Mouse (Mus musculus) liver, embryonic 13.5 days (tissue): ENCODE data around the gene Hspa1a. TPM values are rescaled to one million over a fixed set of nuclear protein-coding genes. Genes with fewer than 3 reads are reported as not detected.
"Not testable (repeated sequence)": the region's sequence is repeated elsewhere in the genome, so short reads cannot be mapped to it uniquely, and the experiment has no call there.

Experiments used
- ATAC-seq: fragments of 200-750 bp; cut with Nextera tagmentation; 2 replicates; pipeline ENCODE4 v1.8.0; 2017; ENCODE audit warnings: low read depth, mild to moderate bottlenecking, moderate number of reproducible peaks, moderate library complexity
- DNase-seq: peaks from one replicate; pipeline ENCODE4 v3.0.0; 2022
- H3K27ac ChIP-seq: fragments of 300-500 bp; sonication (generic); 2 replicates; pipeline ENCODE4 v1.5.1; 2015; ENCODE audit warnings: moderate library complexity, mild to moderate bottlenecking, inconsistent platforms
- H3K27me3 ChIP-seq: fragments of 300-500 bp; sonication (generic); 2 replicates; pipeline ENCODE4 v1.6.1; 2015; ENCODE audit warnings: mild to moderate bottlenecking, inconsistent platforms
- H3K36me3 ChIP-seq: fragments of 300-500 bp; sonication (generic); 2 replicates; pipeline ENCODE4 v1.6.1; 2015; ENCODE audit warnings: mild to moderate bottlenecking, inconsistent platforms
- H3K4me1 ChIP-seq: fragments of 300-500 bp; sonication (generic); replicated peaks from 2 replicates; pipeline ENCODE4 v1.6.1; 2015; ENCODE audit warnings: inconsistent platforms
- H3K4me2 ChIP-seq: fragments of 300-500 bp; sonication (generic); 2 replicates; pipeline ENCODE4 v1.6.1; 2015; ENCODE audit warnings: inconsistent platforms, mild to moderate bottlenecking, moderate library complexity
- H3K4me3 ChIP-seq: fragments of 300-500 bp; sonication (generic); replicated peaks from 2 replicates; pipeline ENCODE4 v1.5.1; 2015; ENCODE audit warnings: mild to moderate bottlenecking, inconsistent platforms
- H3K9ac ChIP-seq: fragments of 300-500 bp; sonication (generic); 2 replicates; pipeline ENCODE4 v1.6.1; 2015; ENCODE audit warnings: mild to moderate bottlenecking, inconsistent platforms
- H3K9me3 ChIP-seq: fragments of 300-500 bp; sonication (generic); replicated peaks from 2 replicates; pipeline ENCODE4 v1.6.1; 2016; ENCODE audit warnings: inconsistent platforms
- WGBS: fragments of 180-500 bp; shearing (Covaris S2); methylation state at CpG from one replicate; pipeline ENCODE4 v1.1.7; 2015; ENCODE audit not compliant: insufficient replicate concordance; 5-methylcytosine and 5-hydroxymethylcytosine counted together
- polyA plus RNA-seq: library from polyadenylated mRNA; unstranded; fragments of >200 nt; fragmentation: Nextera tagmentation; extraction: Ambion mirVana; gene quantifications from 2 replicates; pipeline ENCODE4 v1.2.1, GENCODE M21; 2015

Gene Hspa1a
- polyA plus RNA-seq, 1 experiment from 2014 or later, result 2.1 TPM

- Histone ChIP-seq H3K36me3 (peaks cover 23% of the 10 kb centered on the region), H3K4me2 (peak overlapping the region; percentile 95), H3K4me3 (peak overlapping the region; percentile 82), H3K27ac (peak overlapping the region; percentile 96; the same call in 1 of the 2 replicates), H3K27me3 (peaks cover 32% of the 10 kb centered on the region), H3K4me1 (peaks cover 35% of the 10 kb centered on the region), H3K9me3 (no peaks in the 10 kb centered on the region), H3K9ac (peak overlapping the region; percentile 97)
- ATAC-seq, result no peak
- no peak for DNase-seq
- 64% methylated on average over 3 of the region's 3 CpGs for WGBS
Observed at GRCm38 (mm10) chr17:34953258-34953657, 18.7 kb downstream of the Hspa1a start.

GRCm38 (mm10) chr17:34952378-34953040 lies 19.4 kb downstream of the Hspa1a start:
- DNase-seq (peak; percentile 74), ATAC-seq (peak; percentile 66)
- H3K4me1 ChIP-seq, result peaks cover 35% of the 10 kb centered on the region
- H3K27me3 ChIP-seq, result peaks cover 28% of the 10 kb centered on the region
- H3K9ac ChIP-seq, result peak overlapping the region; percentile 97
- peak overlapping the region; percentile 82 for H3K4me3 ChIP-seq
- H3K9me3 ChIP-seq, result no peaks in the 10 kb centered on the region
- under 1% methylated on average over 23 of the region's 23 CpGs for WGBS
- H3K27ac ChIP-seq, result peak overlapping the region; percentile 96
- peaks cover 23% of the 10 kb centered on the region for H3K36me3 ChIP-seq
- H3K4me2 ChIP-seq, result peak overlapping the region; percentile 95

- H3K36me3 ChIP-seq, result peaks cover 23% of the 10 kb centered on the region
- H3K27ac ChIP-seq, result peak overlapping the region; percentile 96
- peak overlapping the region; percentile 95 for H3K4me2 ChIP-seq
- peak overlapping the region; percentile 82 for H3K4me3 ChIP-seq
- ATAC-seq (peak; percentile 8; the same call in 1 of the 2 replicates), DNase-seq (no peak)
- H3K4me1 ChIP-seq, result peaks cover 35% of the 10 kb centered on the region
- H3K27me3 ChIP-seq, result peaks cover 21% of the 10 kb centered on the region
- H3K9ac ChIP-seq, result peak overlapping the region; percentile 97
- H3K9me3 ChIP-seq, result no peaks in the 10 kb centered on the region
- WGBS, result under 1% methylated on average over 29 of the region's 29 CpGs
Observed at GRCm38 (mm10) chr17:34951636-34952377, 20.1 kb downstream of the Hspa1a start.

GRCm38 (mm10) chr17:34950514-34951455 lies 21.2 kb downstream of the Hspa1a start:
- Histone ChIP-seq H3K4me3 (peak overlapping the region; percentile 82), H3K4me1 (peaks cover 35% of the 10 kb centered on the region), H3K27ac (peak overlapping the region; percentile 96), H3K27me3 (peaks cover 13% of the 10 kb centered on the region), H3K36me3 (peaks cover 23% of the 10 kb centered on the region), H3K9ac (peak overlapping the region; percentile 97), H3K4me2 (peak overlapping the region; percentile 95), H3K9me3 (no peaks in the 10 kb centered on the region)
- 17% methylated on average over 10 of the region's 10 CpGs for WGBS
- DNase-seq (no peak), ATAC-seq (no peak)

GRCm38 (mm10) chr17:34949553-34949969 lies 22.4 kb downstream of the Hspa1a start:
- Histone ChIP-seq H3K4me3 (peak overlapping the region; percentile 82), H3K36me3 (peaks cover 23% of the 10 kb centered on the region), H3K4me2 (peak overlapping the region; percentile 95), H3K9ac (peak overlapping the region; percentile 97), H3K9me3 (no peaks in the 10 kb centered on the region), H3K4me1 (peaks cover 36% of the 10 kb centered on the region), H3K27ac (peak overlapping the region; percentile 96), H3K27me3 (0 out of 2 replicates have a peak, but pooled peaks cover under 1% of the 10 kb centered on the region)
- peak; percentile 35 for DNase-seq
- ATAC-seq, result peak; percentile 56
- 12% methylated on average over 4 of the region's 4 CpGs for WGBS

- peak; percentile 19; the same call in 1 of the 2 replicates for ATAC-seq
- Histone ChIP-seq H3K9ac (0 out of 2 replicates have a peak overlapping the region, but pooled peaks have one; percentile 97), H3K4me1 (peaks cover 38% of the 10 kb centered on the region), H3K27ac (peak overlapping the region; percentile 96), H3K36me3 (peaks cover 23% of the 10 kb centered on the region)
- not testable (repeated sequence) for DNase-seq, H3K9me3 ChIP-seq, H3K4me2 ChIP-seq, H3K27me3 ChIP-seq, H3K4me3 ChIP-seq
- 36% methylated on average over 9 of the region's 9 CpGs for WGBS
Observed at GRCm38 (mm10) chr17:34948721-34949552, 23.0 kb downstream of the Hspa1a start.

GRCm38 (mm10) chr17:34947606-34948005 lies 24.4 kb downstream of the Hspa1a start:
- Histone ChIP-seq H3K36me3 (peaks cover 23% of the 10 kb centered on the region), H3K27ac (no peak overlapping the region), H3K4me1 (peaks cover 38% of the 10 kb centered on the region), H3K4me2 (no peak overlapping the region), H3K9me3 (no peaks in the 10 kb centered on the region), H3K4me3 (no peak overlapping the region), H3K9ac (no peak overlapping the region), H3K27me3 (no peaks in the 10 kb centered on the region)
- DNase-seq, result no peak
- no peak for ATAC-seq
- 27% methylated on average over 8 of the region's 8 CpGs for WGBS

GRCm38 (mm10) chr17:34946486-34947140 lies 25.3 kb downstream of the Hspa1a start:
- H3K4me1 ChIP-seq, result peaks cover 41% of the 10 kb centered on the region
- H3K27ac ChIP-seq, result no peak overlapping the region
- no peak overlapping the region for H3K9ac ChIP-seq
- H3K27me3 ChIP-seq, result no peaks in the 10 kb centered on the region
- H3K4me2 ChIP-seq, result no peak overlapping the region
- 75% methylated on average over 5 of the region's 5 CpGs for WGBS
- no peaks in the 10 kb centered on the region for H3K9me3 ChIP-seq
- H3K4me3 ChIP-seq, result no peak overlapping the region
- DNase-seq (no peak), ATAC-seq (no peak)
- peaks cover 23% of the 10 kb centered on the region for H3K36me3 ChIP-seq

GRCm38 (mm10) chr17:34944362-34944761 lies 27.6 kb downstream of the Hspa1a start:
- ATAC-seq (no peak), DNase-seq (no peak)
- peaks cover 1% of the 10 kb centered on the region for H3K36me3 ChIP-seq
- H3K27ac ChIP-seq, result no peak overlapping the region
- peaks cover 32% of the 10 kb centered on the region for H3K4me1 ChIP-seq
- H3K27me3 ChIP-seq, result no peaks in the 10 kb centered on the region
- no peak overlapping the region for H3K9ac ChIP-seq
- no peak overlapping the region for H3K4me3 ChIP-seq
- H3K4me2 ChIP-seq, result no peak overlapping the region
- no peaks in the 10 kb centered on the region for H3K9me3 ChIP-seq
